Mouse (Mus musculus): Measurements from ENCODE around the gene Vps37c.

Vps37c gene

DNA sequence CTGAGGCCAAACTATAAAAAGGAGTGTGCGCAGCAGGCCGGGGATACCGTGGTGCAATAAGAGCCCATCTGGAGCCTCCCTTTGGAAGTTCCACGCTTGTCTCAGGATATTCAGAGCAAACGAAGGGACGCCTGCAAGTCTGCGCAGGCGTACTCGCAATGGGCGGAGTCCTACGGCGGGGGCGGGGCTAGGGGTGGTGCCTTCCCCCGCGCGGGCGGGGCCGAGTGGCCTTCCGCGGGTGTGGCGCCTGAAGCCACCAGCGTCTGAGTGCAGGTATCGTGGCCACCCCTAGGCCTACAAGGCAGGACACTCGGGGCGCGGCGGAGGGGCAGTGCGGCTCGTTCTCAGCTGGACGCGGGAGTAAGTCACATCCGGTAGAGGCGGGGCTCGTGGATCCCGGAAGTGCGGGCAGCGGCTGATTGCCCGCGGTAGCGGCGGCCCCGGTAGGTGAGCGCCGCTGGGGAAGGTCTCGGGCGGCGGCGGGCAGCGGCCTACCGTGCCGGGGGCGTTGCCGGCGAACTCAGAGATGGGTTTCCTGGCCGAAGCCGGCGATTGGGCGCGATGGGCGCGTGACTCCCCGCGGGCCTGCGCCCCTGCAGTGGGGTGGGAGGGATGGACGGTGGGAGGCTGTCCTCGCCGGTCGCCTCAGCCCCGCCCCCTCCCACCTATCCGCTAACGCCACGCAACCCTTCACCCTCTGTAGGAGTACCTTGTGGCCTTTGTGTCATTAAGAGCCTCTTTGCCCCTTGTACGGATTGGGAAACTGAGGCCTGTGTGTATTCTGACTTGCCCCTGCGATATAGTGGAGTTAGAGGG is at the start of gene Vps37c:
Vps37c (plus strand) TSS at position 199 of the 816 bp plus-strand sequence.
- peak; percentile 84 for DNase-seq (ENCODE audit: low read depth, low spot score)

DNA sequence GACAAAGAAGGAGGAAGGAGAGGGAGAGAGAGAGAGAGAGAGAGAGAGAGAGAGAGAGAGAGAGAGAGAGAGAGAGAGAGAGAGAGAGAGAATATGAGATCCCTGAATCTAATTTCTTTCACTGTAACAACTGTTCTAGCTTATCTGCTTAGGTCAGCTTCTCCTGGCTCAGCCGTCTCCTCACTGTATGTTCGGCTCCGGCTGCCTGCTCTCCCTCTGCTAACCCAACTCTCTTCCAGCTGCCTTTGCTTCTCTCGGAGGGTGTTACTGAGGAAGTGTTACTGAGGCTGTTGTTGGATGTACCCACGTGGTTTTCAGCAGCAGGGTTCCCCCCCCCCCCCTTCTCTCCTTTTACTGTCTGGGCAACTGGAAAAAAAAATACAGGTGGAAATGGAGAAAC is 48.5 kb upstream of the Vps37c start:
- no peak for DNase-seq (ENCODE audit: low read depth, low spot score)

DNA sequence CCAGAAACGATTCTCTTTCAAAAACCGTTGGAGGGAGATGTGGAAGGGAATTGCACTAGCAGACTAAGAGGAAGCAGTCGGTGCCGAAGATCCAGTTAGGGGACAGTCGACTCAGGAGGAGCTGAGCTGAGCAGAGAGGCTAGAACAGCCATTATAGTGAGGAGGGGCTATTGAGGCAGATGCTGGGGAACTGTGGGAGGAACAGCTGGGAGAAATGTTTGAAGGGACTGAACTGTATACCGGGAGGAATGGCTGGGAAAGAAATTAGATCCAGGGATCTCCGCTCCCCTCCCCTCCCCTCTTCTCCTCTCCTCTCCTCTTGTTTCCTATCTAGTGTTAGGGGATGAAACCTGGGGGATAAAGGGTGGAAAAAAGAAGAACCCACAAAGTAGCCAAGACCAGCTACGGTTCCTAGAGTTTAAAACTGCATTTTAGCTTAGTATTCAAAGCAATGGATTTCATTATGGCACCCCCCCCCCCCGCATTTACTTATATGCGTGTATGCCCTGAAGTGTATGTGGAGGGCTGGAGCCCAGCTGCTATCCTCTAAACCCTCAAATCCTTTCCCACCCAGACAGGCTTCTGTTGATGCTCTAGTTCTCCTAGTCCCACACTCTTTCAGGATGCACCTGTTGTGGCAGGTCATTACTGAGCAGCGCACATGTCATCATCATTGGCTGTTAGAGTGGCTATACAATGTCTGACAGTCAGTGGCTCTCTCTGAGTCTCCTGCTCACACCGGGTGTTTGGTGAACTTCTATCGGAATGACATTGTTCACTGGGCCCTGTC is 47.8 kb upstream of the Vps37c start:
- no peak for DNase-seq (ENCODE audit: low read depth, low spot score)

DNA sequence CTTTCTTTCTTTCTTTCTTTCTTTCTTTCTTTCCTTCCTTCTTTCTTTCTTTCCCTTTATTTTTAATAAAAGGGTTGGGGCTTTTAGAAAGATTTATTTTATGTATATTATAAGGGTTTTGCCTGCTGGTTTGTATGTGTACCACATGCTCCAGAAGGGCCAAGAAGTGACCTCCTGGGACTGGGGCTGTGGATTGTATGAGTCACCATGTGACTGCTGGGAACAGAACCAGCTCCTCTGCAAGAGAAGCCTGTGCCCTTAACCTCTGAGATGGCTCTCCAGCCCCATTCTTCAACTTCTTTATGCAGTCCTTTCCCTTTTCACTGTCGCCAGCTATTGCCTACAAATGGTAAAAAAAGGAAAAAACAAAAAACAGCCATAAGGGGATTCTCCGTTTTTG is 42.9 kb upstream of the Vps37c start:
- no peak for DNase-seq (ENCODE audit: low read depth, low spot score)

DNA sequence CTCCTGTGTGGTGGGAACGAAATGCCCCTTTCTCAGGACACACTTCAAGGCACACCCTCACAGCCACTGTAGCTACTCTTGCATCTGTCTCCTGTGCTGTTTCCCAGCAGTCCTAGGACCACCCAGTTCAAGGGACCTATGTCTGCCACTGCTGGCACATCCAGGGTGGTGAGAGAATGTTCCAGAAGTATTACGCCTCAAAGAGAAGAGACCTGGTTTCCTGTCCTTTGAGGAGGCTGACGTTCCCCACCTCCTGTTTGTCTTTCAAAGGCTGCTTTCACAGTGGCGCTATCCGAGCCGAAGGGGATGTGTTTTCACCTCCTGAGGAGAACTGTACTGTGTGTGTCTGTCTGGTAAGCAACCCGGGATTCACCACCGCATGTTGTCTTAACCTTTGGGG is 40.4 kb upstream of the Vps37c start:
- no peak for DNase-seq (ENCODE audit: low read depth, low spot score)

DNA sequence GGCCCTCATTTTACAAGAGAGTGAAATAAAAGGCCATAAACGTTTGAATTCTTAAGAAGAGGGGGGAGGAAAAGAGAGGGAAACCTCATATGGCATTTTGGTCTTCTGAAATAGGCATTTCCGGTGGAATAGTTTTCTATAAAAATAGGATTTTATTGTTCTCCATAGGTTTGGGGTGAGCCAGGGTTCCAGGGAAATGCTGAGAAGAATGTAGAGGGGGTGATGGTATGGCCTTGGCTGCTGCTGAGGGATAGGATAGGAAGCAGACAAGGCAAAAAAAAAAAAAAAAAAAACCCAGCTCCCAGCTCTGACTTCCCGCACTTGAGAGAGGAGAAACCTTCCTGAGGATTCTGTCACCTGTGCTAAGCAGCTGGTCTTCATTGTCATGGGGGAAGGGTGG is 32.5 kb upstream of the Vps37c start:
- no peak for DNase-seq (ENCODE audit: low read depth, low spot score)

DNA sequence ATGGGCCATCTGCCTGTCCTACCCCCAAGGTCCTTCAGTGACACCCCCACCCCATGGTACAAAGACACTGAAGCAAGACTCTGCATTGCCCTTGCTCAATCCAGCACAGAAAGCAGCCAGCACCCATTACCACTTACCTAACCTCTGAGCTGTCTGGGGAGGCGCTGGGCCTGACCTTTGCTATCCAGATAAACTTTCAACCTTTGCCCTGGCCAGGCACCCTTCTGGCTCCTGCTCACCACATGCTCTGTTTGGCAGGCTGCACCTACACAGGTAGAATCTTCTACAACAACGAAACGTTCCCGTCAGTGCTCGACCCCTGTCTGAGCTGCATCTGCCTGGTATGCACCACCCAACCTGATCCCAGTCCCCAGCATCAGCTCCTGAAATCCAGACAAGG is 30.8 kb upstream of the Vps37c start:
- DNase-seq (ENCODE audit: low read depth, low spot score) = no peak

DNA sequence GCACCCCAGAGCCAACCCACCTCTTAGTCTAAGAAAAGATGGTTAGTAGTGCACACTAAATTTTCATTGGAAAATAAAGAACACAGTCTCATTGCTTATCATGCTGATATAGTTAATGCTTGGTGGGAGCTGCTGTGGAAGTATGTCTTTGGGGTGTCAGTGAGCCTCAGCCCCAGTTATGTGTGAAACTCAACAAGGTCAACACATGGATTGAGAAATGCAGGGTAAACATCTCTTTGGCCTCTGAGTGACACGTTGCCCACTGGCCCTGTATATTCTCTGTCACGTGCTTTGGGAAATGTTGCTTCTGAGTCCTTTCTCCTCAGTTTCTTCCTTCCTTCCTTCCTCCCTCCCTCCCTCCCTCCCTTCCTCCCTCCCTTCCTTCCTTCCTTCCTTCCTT is 30.1 kb upstream of the Vps37c start:
- DNase-seq (ENCODE audit: low read depth, low spot score) = no peak

DNA sequence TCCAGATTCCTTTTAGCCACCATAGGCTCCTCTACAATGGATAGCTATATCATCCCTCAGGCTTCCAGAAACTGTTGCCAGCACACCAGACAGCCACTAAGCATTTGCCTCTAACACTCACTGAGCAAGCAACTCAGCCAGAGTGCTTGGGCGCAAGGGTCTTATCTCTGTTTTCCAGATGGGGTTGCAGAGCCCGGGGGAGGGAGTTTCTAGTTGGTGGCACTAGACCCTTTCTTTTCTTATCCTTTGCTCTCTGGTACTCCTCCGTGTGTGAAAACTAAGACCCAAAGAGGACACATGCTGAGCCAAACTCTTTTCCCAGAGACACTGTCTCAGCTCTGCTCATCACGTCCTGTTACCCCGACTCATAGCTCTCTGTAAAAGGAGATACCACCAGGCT is 27.2 kb upstream of the Vps37c start:
- DNase-seq (ENCODE audit: low read depth, low spot score) = no peak

DNA sequence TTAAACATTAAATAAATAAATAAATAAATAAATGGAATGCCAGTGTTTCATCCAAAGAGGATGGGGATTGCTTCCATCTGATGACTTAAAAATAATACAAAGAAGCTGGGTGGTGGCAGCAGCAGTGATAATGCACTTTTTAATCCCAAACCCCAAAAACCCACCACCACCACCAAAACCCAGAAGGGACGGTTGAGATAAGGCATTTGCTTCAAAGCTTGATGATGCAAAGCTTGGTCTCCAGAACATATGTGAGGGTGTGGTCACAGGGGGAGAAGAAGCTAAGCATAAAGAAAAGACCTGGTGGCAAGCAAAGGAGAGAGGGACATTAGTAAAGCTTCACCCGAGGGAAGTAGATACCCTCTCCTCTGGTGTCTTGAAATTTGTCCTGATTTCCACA is 26.6 kb upstream of the Vps37c start:
- no peak for DNase-seq (ENCODE audit: low read depth, low spot score)

DNA sequence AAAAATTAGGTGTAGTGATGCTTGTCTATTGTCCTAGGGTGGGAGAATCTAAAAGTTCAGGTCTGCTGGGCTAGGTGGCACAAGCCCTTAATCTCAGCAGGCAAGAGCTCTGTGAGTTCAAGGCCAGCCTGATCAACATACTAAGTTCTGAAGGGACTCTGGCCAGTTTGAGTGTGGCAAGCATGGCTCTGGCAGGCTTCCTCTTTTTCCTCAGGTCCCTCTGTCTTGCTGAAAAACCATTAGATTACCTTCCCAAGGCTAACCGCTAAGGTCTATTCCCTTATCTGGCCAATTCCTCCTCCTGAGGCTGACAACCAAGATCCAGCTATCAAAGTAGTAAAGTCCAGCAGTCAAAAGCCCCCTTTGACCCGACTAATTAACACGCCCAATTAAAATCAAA is 25.9 kb upstream of the Vps37c start:
- DNase-seq (ENCODE audit: low read depth, low spot score) = no peak

DNA sequence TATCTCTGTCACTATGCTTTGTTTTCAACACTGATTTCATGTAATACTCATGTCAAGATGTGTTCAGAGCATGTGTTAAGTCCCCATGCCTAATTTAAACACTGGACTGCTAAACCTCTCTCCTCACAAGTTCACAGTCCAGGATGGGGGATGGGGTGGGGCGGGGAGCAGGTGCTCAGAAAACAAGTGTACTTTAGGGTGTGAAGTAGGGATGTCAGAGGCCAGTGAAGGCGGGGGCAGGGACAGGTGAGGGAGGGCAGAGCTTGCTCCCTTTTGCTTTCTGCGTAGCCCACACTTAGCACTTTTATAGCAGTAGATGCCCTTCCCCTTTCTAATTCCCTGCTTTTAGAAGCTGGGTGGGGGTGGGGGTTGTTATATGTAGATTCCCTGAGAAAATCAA is 23.4 kb upstream of the Vps37c start:
- DNase-seq (ENCODE audit: low read depth, low spot score) = no peak

DNA sequence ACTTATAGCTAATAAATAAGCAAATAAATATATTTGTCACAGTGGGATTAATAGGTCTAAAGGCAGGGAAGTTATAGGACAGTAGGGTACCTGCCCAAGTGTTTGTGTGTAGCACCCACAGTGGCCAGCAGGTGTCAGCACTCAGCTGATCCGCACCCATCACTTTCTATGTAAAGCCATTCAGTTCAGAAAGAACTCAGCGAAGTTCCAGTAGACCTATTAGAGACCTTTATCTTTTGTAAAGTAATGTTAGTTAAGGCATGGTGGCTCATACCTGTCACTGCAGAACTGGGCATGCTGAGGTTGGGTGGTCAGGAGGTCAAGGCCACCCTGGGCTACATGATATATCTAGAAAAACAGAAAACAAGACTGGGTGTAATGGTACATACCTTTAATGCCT is 23.0 kb upstream of the Vps37c start:
- peak; percentile 32 for DNase-seq (ENCODE audit: low read depth, low spot score)

DNA sequence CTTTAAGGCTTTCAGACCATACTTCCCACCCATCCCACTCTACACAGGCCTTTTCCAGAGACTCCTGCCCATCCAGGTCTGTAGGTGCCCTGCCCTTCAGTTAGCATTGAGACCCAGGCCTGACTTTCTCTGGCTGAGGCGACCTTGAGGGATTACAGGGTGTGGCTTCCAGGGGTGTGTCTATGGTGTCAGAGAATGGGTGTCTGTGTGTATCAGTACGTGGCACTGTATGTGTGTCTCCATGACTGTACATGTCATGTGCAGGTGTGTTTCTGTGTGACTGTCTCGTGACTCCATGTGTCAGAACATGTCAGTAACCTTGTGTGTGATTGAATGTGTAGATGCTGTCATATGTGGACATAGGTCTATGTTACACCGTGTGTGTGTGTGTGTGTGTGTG is 17.2 kb upstream of the Vps37c start:
- no peak for DNase-seq (ENCODE audit: low read depth, low spot score)

DNA sequence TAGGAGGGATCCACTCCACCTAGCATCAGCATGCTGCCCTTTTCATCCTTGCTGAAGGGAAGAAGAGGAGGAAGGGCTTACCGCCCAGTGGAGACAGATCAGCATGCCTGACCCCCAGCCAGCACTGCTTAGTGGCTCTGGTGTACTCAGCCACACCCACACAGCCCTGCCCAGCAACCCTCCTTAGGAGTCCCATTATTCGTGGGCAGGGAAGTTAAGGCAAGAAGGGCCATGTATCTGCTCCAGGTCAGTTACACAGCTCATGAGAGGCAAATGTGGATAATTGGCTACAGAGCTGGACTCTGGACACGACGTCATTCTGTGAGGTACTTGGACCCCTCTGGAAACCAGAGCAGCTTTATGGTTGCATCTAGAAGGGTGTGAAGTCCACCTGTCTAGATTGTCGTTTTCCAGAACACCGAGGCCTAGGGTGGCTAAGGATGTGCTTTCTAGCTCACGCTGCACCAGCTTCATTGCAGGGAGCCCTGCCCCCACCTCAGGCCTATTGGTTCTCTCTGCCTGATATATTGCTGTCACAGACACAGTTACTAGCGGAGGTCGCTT is 16.6 kb upstream of the Vps37c start:
- no peak for DNase-seq (ENCODE audit: low read depth, low spot score)

DNA sequence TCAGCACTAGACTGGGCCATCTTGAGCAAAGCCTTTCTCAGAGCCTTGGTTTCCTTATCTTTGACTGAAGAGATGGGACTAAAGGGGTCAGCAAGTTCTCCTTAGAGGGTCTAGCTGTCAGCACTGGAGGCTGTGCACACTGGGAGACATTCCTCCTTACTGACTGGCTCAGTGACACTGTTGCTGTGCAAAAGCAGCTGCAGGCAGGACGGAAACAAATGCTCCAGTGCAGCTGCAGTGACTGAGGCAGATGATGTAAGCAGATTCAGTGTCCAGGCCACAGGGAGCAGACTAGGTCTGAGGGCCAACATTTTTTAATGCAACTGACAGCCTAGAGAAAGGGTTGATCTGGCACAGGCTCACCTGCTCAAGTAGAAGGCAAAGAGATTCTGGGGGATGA is 15.3 kb upstream of the Vps37c start:
- DNase-seq (ENCODE audit: low read depth, low spot score) = no peak

DNA sequence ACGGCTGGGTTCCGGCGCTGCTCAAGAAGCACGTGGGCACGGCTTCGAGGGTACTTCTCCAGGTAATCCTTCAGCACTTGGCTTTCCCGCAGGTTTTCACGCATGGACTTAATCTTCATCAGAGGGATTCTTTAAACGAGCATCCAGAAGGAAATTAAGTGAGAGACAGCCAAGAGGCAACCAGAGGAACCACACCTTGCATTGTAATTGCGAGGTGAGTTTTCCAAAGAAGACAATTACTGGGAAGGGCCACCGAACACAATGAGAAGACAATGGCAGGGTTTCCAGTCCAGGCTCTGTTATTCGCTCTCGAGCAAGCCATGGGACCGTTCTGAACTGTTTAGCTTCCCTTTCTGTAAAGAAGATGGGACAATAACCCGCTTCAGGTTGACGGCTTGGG is 11.9 kb upstream of the Vps37c start:
- DNase-seq (ENCODE audit: low read depth, low spot score) = no peak

DNA sequence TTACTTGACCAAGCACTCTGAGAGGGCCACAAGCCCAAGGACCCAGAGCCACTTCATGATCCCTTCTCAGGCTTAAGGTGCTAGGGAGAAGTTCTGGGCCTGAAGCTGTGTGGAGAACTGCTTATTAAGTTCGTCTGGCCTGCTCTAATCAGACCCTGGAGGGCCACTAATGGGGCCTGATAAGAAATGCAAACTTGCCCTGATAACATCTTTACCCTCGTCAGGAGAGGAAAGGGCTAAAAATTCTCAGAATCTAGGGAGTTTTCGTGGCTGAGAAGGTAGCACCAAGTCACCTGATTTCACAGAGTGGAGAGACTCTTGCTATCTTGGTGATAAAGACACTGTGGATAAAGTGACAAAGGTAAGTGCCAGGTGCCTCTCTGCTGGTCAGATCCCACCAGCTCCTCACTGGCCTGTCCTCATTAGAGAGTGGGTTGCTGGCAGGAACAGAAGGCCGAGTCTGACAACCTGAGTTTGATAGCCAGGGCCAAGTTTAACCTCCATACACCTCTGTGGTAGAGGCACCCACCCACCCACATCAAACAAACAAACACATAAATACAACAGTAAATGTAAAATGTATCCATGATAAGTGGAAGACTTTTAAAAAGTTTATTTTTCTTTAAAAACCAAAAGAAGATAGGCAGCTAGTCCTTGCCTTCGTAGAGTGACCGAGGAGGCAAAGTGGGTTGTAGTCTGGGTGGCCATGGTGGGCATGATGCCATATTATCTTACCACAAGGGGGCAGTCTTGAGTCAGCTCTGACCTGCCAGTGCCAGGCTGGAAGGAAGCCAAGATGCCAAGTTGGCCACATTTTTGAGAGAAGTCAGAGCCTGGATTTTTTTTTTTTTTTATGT is 10.4 kb upstream of the Vps37c start, which contains the start of gene Pga5:
Pga5 (minus strand) TSS at position 157 of the 857 bp plus-strand sequence.
- peak; percentile 71 for DNase-seq (ENCODE audit: low read depth, low spot score)

DNA sequence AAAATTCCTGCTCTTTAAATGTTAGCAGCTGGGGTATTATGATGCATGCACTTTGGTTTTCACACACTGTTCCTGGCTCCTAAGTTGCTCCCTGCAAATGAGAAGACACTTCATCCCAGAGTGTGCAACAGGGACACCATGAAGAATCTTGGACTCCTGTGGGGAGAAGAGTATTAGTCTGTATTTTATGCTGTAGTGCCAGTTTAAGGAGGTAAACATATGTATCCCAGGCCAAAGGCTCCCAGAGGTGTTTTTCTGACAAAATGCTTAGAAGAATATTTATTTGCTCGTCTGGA is 9.8 kb upstream of the Vps37c start:
- DNase-seq (ENCODE audit: low read depth, low spot score) = no peak

DNA sequence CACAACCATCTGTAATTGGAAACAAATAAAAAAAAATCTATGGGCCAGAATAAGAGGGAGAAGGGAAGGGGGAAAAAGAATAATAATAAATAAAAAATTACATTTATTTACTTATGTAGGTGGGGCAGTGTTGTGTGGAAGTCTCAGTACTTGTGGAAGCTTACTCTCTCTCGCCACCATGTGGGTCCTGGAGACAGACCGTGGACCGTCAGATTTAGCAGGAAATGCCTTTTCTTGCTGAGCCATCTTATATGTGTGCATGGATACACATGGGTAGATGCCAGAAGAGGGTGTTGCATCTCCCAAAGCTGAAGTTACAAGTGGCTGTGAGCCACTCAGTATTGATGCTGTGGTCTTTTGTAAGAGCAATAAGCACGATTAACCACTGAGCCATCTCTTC is 7.0 kb upstream of the Vps37c start:
- DNase-seq (ENCODE audit: low read depth, low spot score) = no peak

DNA sequence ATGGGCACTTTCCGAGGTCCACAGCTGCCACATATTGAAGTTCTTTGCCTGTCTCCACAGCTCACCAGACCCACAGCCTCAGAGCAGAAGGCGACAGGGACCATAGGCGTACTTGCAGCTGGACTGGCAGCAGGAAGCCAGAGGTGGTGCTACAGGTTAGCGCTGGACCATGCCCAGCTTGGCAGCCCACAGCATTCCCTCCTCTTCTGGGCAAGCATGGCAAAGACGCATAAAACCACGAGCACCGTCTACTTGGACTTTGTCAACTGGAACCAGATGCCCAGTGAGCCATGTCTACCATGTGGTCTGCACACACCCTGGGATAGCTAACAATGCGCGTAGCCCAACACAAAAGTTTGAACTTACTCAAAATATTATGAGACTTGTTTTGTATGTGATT is 3.5 kb upstream of the Vps37c start:
- no peak for DNase-seq (ENCODE audit: low read depth, low spot score)

DNA sequence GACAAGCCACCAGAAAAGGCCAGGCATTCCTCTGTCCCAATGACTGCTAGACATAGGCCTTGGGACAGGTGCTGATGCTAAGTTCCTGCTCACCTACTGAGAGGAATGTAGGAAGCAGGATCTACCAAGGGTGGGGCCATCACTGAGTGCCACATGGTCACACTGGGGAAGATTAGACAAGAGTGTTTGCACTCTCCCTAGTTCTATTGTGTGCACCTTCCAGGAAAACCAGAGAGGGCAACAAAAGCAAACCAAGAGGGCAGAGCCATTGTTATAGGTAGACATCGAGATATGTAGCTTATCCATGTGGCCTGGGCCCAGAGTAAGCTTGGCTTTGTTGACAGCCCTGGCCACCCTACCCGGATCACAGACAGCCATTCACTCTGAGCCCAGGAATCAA is 2.8 kb upstream of the Vps37c start:
- no peak for DNase-seq (ENCODE audit: low read depth, low spot score)
